Mouse (Mus musculus) natural killer cell, adult 2 months (primary cell): ENCODE data around the gene Qtrt1.

Source experiments
- DNase-seq, 2 experiments: peaks; one replicate each; pipeline ENCODE4 v3.0.0; 2022; ENCODE audit warnings: low spot score in 2 of 2

Gene Qtrt1

GRCm38 (mm10) chr9:21419646-21420045, 8.0 kb downstream of the Qtrt1 start:
- DNase-seq: no peak

- peak; percentile 99 to 100 for DNase-seq
Observed at GRCm38 (mm10) chr9:21424631-21425555, 13.3 kb downstream of the Qtrt1 start, which contains the start of gene Dnm2. Gene Dnm2, plus strand, starts transcription at chr9:21424908.

- no peak for DNase-seq
Observed at GRCm38 (mm10) chr9:21425556-21425945, 13.9 kb downstream of the Qtrt1 start.

- no peak for DNase-seq
Observed at GRCm38 (mm10) chr9:21426013-21426412, 14.4 kb downstream of the Qtrt1 start.

GRCm38 (mm10) chr9:21426525-21426924, 14.9 kb downstream of the Qtrt1 start:
- no peak for DNase-seq

- no peak for DNase-seq
Observed at GRCm38 (mm10) chr9:21427773-21428172, 16.1 kb downstream of the Qtrt1 start.

GRCm38 (mm10) chr9:21428178-21428577, 16.5 kb downstream of the Qtrt1 start:
- no peak for DNase-seq

- no peak for DNase-seq
Observed at GRCm38 (mm10) chr9:21430724-21431123, 19.1 kb downstream of the Qtrt1 start.

GRCm38 (mm10) chr9:21432066-21432465, 20.4 kb downstream of the Qtrt1 start:
- DNase-seq: no peak

- no peak for DNase-seq
Observed at GRCm38 (mm10) chr9:21433766-21434165, 22.1 kb downstream of the Qtrt1 start.

GRCm38 (mm10) chr9:21434410-21434809, 22.8 kb downstream of the Qtrt1 start:
- no peak for DNase-seq

GRCm38 (mm10) chr9:21435777-21436635, 24.4 kb downstream of the Qtrt1 start:
- peak; percentile 78 to 83 for DNase-seq

GRCm38 (mm10) chr9:21437577-21437976, 25.9 kb downstream of the Qtrt1 start:
- no peak for DNase-seq

- no peak for DNase-seq
Observed at GRCm38 (mm10) chr9:21438219-21438618, 26.6 kb downstream of the Qtrt1 start.

GRCm38 (mm10) chr9:21439456-21439855, 27.8 kb downstream of the Qtrt1 start:
- no peak for DNase-seq

GRCm38 (mm10) chr9:21439914-21440313, 28.3 kb downstream of the Qtrt1 start:
- DNase-seq: no peak

GRCm38 (mm10) chr9:21440387-21440786, 28.8 kb downstream of the Qtrt1 start:
- no peak for DNase-seq

- DNase-seq: no peak
Observed at GRCm38 (mm10) chr9:21443853-21444252, 32.2 kb downstream of the Qtrt1 start.

GRCm38 (mm10) chr9:21444574-21444973, 32.9 kb downstream of the Qtrt1 start:
- no peak for DNase-seq

- DNase-seq: no peak
Observed at GRCm38 (mm10) chr9:21445081-21445744, 33.6 kb downstream of the Qtrt1 start.

GRCm38 (mm10) chr9:21447778-21448177, 36.1 kb downstream of the Qtrt1 start:
- peak; percentile 18 to 23 for DNase-seq

GRCm38 (mm10) chr9:21449710-21450109, 38.1 kb downstream of the Qtrt1 start:
- DNase-seq: no peak
